Mouse (Mus musculus) heart, adult 2 months (tissue): ENCODE measurements at regions not wholly inside any gene's neighbourhood (a gene's known extent, or its start where the extent isn't known, plus 50 kb on each side); places are given as distances from the start of the nearest gene placed in this dataset.

Experiments
- CTCF ChIP-seq: fragments of 200-600 bp; IDR thresholded peaks from 2 replicates; pipeline ENCODE4 v1.8.1; 2022; ENCODE audit warnings: antibody characterized with exemption, mild to moderate bottlenecking, moderate library complexity
- EP300 ChIP-seq: fragments of 200-500 bp; IDR thresholded peaks from 2 replicates; pipeline ENCODE4 v1.6.1; 2011; ENCODE audit warnings: low read depth, low read length, control low read depth; ENCODE audit not compliant: insufficient read depth
- POLR2A ChIP-seq: fragments of 200-500 bp; IDR thresholded peaks from 2 replicates; pipeline ENCODE4 v1.6.1; 2011; ENCODE audit warnings: mild to moderate bottlenecking, low read depth, low read length, control low read depth; ENCODE audit not compliant: insufficient read depth

DNA sequence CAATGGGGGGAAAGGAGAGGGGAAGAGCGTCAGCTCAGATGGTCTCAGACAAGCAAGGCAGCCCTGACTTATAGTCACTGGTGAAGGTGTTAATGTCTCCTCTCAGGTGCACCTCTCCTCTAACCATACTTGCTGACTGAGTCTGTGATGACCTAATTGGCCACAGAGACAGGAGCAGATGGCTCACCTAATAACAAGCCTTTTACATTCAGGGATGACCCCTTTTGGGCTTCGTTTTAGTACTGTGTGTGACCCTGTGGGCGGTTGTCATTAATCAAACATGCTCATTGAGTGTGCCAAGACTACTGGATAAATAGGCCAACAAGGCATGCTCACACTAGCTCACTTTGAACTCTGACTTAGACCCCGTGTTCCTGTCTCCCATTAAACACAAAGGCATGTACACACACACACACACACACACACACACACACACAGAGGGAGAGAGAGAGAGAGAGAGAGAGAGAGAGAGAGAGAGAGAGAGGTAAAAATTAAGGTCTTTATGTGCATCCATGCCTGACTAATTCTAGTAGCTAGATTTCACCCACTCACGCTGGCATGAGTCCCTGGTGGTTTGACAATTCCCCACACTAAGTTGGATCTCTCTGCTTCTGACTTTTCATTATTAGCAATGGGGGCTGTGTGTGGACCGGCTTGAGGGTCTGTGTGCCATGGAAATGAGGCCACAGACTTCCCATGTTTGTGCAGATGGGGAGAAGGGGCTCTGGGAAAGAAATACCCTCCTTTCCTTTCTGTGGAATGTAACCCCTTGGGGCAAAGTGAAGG lies 332.1 kb downstream of the 1500009L16Rik start:
- no peak for TF ChIP-seq CTCF
- TF ChIP-seq EP300 = no peak
- no peak for TF ChIP-seq POLR2A
